Mouse (Mus musculus) heart, postnatal 0 days (tissue): Measurements from ENCODE around the gene Szrd1.

ENCODE experiments used
- CTCF ChIP-seq: IDR thresholded peaks from 2 replicates; pipeline ENCODE4 v1.5.1; 2016; ENCODE audit warnings: antibody characterized with exemption, control low read depth, low read depth
- EP300 ChIP-seq: IDR thresholded peaks from 2 replicates; pipeline ENCODE4 v1.6.1; 2016; ENCODE audit warnings: antibody characterized with exemption, low read depth

DNA sequence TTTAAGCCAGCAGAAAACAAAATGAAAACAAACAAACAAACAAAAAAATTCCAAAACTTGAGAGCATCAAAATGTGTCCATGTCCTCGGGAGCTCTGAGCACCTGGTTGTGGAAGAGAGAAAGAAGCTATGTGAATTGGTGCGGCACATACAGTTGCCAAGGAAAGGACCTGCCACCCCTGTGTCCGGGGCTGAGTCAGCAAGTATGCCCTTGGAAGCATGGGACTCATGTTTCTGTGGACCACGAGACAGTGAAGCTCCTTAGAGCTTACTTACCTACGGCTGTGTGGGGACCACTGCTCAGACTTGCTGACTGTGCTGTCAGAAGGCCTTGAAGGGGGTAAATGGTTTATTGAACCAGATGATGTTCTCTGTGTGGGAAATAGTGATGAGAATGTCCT is 24.2 kb upstream of the Szrd1 start:
- TF ChIP-seq EP300: no peak
- no peak for TF ChIP-seq CTCF
